Mouse (Mus musculus): ENCODE measurements at regions not wholly inside any gene's neighbourhood (a gene's known extent, or its start where the extent isn't known, plus 50 kb on each side); places are given as distances from the start of the nearest gene placed in this dataset.

DNA sequence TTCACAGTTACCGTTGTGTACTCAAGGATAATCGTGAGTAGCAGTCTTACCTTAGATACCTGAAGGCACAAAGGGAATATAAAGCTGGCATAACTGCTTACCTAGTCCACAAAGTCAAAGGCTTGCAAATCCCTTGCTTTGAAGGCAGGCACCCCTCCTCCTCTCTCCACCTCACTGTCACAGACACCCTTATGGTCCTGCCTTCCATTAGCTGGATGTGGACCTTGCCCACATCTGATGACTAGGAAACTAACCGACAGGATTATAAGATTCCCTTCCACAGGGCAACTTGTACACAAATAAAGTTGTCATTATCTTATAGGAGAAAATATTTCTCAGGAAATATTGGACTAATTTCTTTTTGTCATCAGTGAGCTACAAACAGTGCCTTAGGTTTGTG is 114.4 kb upstream of the Atp2b1 start:
- Histone ChIP-seq H3K9ac (replicated peaks) (no peak overlapping the region), H3K4me3 (replicated peaks) (no peak overlapping the region), H3K27me3 (replicated peaks) (no peaks in the 10 kb centered on the region), H3K4me2 (no peak overlapping the region), H3K4me1 (0 out of 2 replicates have a peak, but pooled peaks cover 4% of the 10 kb centered on the region), H3K27ac (replicated peaks) (no peak overlapping the region), H3K9me3 (replicated peaks) (no peaks in the 10 kb centered on the region), H3K36me3 (no peaks in the 10 kb centered on the region)
- 68% methylated on average over 3 of the region's 3 CpGs for WGBS
- ATAC-seq (ENCODE audit: low FRiP score) = no peak

DNA sequence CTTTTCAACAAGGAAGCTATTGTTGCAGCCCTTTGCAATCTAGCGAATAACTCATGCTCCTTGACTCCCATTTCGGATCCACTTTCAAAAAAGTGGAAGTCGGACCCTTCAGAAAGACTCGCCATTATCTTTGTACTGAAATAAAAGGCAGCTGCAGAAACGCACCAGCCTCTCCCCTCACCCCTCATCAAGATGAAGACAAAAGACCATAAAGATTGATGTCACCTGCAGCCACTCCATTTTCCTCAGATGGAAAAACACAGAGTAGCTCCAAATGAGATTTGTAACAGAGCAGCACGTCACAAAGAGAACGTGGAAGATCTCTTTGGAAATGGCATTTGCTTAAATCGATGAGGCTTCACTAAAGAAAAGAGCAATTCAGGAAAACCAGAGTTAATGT is 113.3 kb upstream of the Atp2b1 start:
- no peak overlapping the region for H3K9ac ChIP-seq (replicated peaks)

DNA sequence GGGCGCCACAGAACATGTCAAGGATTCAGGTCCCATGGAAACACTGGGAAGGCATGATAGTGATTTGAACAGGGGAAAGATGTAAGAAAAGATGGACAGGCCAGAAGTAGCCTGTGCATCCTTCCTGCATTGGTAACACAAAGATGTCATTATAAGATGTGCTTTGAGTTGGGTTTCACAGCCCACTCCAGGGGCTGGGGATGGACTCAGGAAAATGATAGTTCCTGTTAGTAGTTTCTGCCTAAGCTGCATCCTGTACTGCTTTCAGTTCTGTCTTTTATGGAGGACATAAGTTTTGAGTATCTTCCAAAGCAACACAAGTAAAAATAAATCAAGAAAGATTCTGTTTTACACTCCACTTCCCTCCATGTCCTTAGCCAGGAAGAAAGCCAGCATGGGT is 109.2 kb upstream of the Atp2b1 start:
- H3K9ac ChIP-seq (replicated peaks) = no peak overlapping the region
- H3K27ac ChIP-seq (replicated peaks) = no peak overlapping the region
- no peak overlapping the region for H3K4me2 ChIP-seq
- no peaks in the 10 kb centered on the region for H3K27me3 ChIP-seq (replicated peaks)
- no peaks in the 10 kb centered on the region for H3K9me3 ChIP-seq (replicated peaks)
- 100% methylated on average over 1 of the region's 1 CpGs for WGBS
- ATAC-seq (ENCODE audit: low FRiP score) = no peak
- 0 out of 2 replicates have a peak, but pooled peaks cover 4% of the 10 kb centered on the region for H3K4me1 ChIP-seq
- no peaks in the 10 kb centered on the region for H3K36me3 ChIP-seq
- no peak overlapping the region for H3K4me3 ChIP-seq (replicated peaks)

More for the DNA sequence above, 113.3 kb upstream of the Atp2b1 start:
- no peak overlapping the region for H3K4me3 ChIP-seq (replicated peaks)
- peak overlapping the region; percentile 30 for H3K4me2 ChIP-seq
- no peaks in the 10 kb centered on the region for H3K9me3 ChIP-seq (replicated peaks)
- 0 out of 2 replicates have a peak, but pooled peaks cover 4% of the 10 kb centered on the region for H3K4me1 ChIP-seq
- ATAC-seq (ENCODE audit: low FRiP score) = no peak
- 17% methylated on average over 8 of the region's 8 CpGs for WGBS
- H3K27ac ChIP-seq (replicated peaks) = no peak overlapping the region
- no peaks in the 10 kb centered on the region for H3K36me3 ChIP-seq
- H3K27me3 ChIP-seq (replicated peaks) = no peaks in the 10 kb centered on the region

DNA sequence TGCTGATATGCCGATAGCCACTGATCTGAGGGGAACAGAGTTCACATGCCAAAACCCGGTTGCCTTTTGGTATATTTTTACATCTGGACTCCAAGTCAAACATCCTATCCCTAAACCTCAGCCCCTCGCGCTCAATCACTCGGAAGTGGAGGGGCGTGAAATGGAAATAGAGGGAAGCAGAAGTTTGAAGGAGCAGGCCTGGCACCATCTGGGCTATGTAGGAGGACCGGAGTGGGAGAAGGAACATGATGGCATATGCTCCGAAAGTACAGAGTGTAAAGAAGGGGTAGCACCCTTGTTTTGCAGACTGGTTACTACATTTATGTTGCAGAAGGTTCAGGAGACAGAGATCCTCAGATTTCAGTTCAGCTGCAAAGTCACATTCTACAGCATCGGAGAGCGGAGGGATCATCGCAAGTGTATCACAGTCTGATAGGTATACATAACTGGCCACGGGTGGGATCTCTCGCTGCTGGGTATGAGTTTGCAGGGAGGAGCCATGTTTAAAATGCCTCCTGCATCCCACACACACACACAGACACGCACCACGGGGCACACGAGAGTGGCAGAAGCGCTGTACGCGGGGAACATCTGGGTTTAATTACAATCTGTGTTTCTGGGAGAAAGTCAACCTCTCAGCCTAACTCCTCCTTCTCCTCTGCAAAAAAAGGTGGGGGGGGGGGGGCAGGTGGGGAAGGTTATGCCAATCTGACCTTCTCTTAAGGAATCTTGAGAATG is 107.2 kb upstream of the Atp2b1 start:
- 84% methylated on average over 19 of the region's 19 CpGs for WGBS
- H3K27ac ChIP-seq (replicated peaks) = no peak overlapping the region
- no peak overlapping the region for H3K4me2 ChIP-seq
- no peaks in the 10 kb centered on the region for H3K36me3 ChIP-seq
- no peak overlapping the region for H3K9ac ChIP-seq (replicated peaks)
- no peak overlapping the region for H3K4me3 ChIP-seq (replicated peaks)
- ATAC-seq (ENCODE audit: low FRiP score) = no peak
- no peaks in the 10 kb centered on the region for H3K4me1 ChIP-seq
- no peaks in the 10 kb centered on the region for H3K9me3 ChIP-seq (replicated peaks)
- H3K27me3 ChIP-seq (replicated peaks) = no peaks in the 10 kb centered on the region

DNA sequence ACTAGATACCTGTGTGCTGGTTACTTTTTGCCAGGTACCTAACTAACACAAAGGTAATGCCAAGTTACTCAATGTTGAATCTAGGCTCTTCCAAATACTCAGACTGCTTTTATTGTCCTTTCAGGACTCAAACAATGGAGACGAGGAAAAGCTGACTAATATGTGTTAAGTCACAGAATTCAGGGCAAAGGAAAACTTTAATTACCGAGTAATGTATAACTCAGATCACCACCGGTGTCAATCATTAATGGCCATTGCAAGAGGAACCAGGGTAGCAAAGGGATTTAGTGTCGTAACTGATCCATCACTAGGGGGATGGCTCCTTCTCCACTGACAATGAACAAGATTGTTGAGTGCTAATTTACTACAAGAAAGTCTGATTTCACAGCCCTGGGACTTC is 105.6 kb upstream of the Atp2b1 start:
- Histone ChIP-seq H3K4me3 (replicated peaks) (no peak overlapping the region), H3K9me3 (replicated peaks) (no peaks in the 10 kb centered on the region), H3K4me2 (0 out of 2 replicates have a peak overlapping the region, but pooled peaks have one; percentile 11), H3K27me3 (replicated peaks) (no peaks in the 10 kb centered on the region), H3K27ac (replicated peaks) (no peak overlapping the region), H3K9ac (replicated peaks) (no peak overlapping the region), H3K36me3 (no peaks in the 10 kb centered on the region), H3K4me1 (no peaks in the 10 kb centered on the region)
- 18% methylated on average over 4 of the region's 4 CpGs for WGBS
- no peak for ATAC-seq (ENCODE audit: low FRiP score)

DNA sequence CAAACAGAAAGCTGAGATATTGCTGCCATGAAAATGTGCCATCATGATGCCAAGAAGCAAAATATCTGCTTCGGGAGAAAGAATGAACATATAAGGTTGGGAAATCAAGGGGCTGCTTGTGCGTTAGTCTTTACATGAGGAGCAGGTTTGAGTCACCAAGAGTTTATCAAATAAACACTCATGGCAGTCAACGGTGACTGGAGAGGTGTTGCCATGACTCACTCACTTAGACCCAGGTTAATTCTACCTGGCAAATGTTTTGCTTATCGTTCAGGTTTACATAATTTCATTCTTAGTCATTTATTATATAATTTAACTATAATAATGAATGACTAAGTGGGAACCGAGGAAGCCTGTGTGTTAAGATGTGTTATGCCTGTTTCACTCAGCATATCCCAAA is 85.2 kb upstream of the Atp2b1 start:
- 95% methylated on average over 5 of the region's 5 CpGs for WGBS
- Histone ChIP-seq H3K9ac (replicated peaks) (no peak overlapping the region), H3K4me1 (no peaks in the 10 kb centered on the region), H3K27me3 (replicated peaks) (no peaks in the 10 kb centered on the region), H3K4me2 (no peak overlapping the region), H3K36me3 (no peaks in the 10 kb centered on the region), H3K4me3 (replicated peaks) (no peak overlapping the region), H3K27ac (replicated peaks) (no peak overlapping the region), H3K9me3 (replicated peaks) (no peaks in the 10 kb centered on the region)
- no peak for ATAC-seq (ENCODE audit: low FRiP score)

DNA sequence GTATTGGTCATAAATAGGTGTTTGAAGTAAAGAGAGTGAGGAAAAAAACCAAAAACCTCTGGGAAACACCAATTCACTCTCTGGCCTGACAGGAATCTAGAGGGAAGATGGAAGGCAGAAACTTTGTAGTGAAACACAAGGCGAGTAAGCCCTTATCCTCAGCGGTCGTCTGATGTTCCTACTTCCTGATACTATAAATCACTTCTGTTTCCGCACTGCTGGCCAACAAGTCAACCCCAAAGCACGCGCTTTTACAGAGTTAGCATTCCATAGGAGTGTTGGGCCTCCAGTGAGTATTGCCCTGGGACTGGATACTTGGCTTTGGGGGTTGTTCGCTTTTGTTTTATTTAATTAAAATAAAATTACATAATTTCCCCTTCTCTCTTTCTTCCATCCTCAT is 82.7 kb upstream of the Atp2b1 start:
- no peaks in the 10 kb centered on the region for H3K9me3 ChIP-seq (replicated peaks)
- 61% methylated on average over 7 of the region's 7 CpGs for WGBS
- no peaks in the 10 kb centered on the region for H3K36me3 ChIP-seq
- no peak for ATAC-seq (ENCODE audit: low FRiP score)
- H3K4me2 ChIP-seq = no peak overlapping the region
- no peaks in the 10 kb centered on the region for H3K4me1 ChIP-seq
- H3K27ac ChIP-seq (replicated peaks) = no peak overlapping the region
- H3K4me3 ChIP-seq (replicated peaks) = no peak overlapping the region
- H3K27me3 ChIP-seq (replicated peaks) = no peaks in the 10 kb centered on the region
- no peak overlapping the region for H3K9ac ChIP-seq (replicated peaks)

DNA sequence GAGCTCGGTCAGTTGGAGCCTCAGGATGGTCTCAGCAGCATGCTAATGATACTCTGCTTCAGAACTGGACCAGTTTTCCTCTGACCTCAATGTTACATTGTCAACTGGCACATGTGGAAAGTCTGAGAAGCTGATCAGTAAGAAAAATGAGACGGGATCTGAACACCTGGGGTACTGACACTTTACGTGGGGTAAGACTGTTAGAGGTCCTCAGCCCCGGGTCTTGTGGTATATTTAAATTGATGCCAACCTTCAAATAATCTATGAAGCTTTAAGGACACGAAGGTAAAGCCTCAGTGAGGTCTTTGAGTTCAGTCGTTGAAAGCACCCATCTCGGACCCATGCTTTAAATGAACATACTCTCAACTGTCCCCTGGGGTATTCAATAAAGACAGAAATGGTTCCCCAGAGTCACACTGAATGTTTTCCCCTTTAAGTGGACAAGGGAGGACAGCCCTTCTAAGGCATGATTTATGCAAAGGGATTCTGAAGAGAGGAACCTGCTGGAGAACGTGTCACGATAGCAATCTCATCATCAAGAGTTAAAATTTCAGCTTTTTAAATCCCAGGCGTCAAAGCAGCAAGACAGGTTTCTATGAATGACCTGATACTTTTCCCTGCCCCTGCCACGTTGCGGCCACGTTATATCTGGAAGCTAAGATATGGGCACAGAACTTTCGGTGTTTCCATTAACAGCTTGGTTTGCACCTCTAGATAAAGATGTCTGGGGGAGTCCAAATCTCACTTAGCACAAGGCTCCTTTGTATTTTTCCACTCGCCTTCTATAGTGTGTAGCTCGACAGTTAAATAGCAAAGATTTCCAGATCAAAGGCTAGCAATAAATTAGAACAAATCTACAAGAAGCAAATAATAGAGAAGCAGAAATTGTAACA is 76.7 kb upstream of the Atp2b1 start:
- WGBS = 57% methylated on average over 16 of the region's 16 CpGs
- Histone ChIP-seq H3K9me3 (replicated peaks) (no peaks in the 10 kb centered on the region), H3K27me3 (replicated peaks) (no peaks in the 10 kb centered on the region), H3K36me3 (no peaks in the 10 kb centered on the region), H3K4me3 (replicated peaks) (no peak overlapping the region), H3K4me1 (no peaks in the 10 kb centered on the region), H3K4me2 (no peak overlapping the region), H3K27ac (replicated peaks) (no peak overlapping the region), H3K9ac (replicated peaks) (no peak overlapping the region)
- no peak for ATAC-seq (ENCODE audit: low FRiP score)

DNA sequence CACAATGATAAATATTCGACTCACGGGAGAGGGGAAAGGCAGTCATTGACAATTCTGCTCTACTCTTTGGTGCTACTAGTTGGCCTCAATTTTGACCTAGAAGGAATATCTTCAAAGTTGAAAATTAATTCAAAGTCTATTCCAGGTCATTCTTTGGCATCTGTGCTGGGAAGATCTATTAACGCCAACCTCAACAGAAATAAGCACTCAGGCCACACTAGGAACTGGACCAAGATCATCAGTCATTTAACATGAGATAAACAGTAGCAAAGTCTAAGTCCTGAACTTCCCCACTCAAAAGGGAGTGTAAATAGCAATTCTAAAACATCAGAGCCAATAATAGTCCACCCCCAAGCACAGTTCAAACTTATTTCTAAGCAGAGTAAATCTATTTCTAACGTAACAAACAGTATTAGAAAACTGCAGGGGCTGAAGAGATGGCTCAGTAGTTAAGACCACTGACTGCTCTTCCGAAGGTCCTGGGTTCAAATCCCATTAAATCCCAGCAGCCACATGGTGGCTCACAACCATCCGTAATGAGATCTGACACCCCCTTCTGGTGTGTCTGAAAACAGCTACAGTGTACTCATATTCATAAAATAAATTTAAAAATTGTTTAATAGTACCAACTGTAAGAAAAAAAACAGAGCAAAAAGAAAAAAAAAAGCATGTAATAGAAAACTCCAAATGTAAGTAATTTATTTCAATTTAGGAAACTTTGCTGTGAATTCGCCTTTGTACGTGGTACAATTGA is 75.1 kb upstream of the Atp2b1 start:
- no peaks in the 10 kb centered on the region for H3K4me1 ChIP-seq
- no peaks in the 10 kb centered on the region for H3K36me3 ChIP-seq
- H3K9ac ChIP-seq (replicated peaks) = no peak overlapping the region
- H3K27me3 ChIP-seq (replicated peaks) = no peaks in the 10 kb centered on the region
- no peak overlapping the region for H3K4me2 ChIP-seq
- H3K9me3 ChIP-seq (replicated peaks) = peaks cover 7% of the 10 kb centered on the region; the same call in 1 of the 2 replicates
- no peak overlapping the region for H3K27ac ChIP-seq (replicated peaks)
- H3K4me3 ChIP-seq (replicated peaks) = no peak overlapping the region
- WGBS = 95% methylated on average over 8 of the region's 8 CpGs
- ATAC-seq (ENCODE audit: low FRiP score) = no peak

DNA sequence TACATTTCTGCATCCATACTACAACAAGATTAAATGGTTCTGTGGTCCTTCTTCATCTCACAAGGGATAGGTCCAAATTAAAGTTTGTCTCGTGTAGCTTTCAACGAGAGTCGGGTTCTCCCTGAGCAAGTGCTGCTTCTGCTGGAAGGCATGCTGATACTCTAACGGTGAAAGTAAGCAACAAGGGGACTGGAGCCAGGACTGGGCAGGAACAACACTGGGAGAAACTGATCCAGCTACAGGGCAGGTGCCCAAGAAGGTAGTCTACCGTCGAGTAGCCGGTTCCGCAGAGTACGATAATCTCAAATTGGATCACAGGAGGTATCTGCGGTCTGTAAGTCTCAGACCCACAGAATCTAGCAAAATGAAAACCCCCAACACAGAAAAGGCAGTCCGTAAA is 74.2 kb upstream of the Atp2b1 start:
- Histone ChIP-seq H3K4me1 (no peaks in the 10 kb centered on the region), H3K9me3 (replicated peaks) (peaks cover 14% of the 10 kb centered on the region; the same call in 1 of the 2 replicates), H3K4me3 (replicated peaks) (no peak overlapping the region), H3K4me2 (no peak overlapping the region), H3K36me3 (no peaks in the 10 kb centered on the region), H3K9ac (replicated peaks) (no peak overlapping the region), H3K27me3 (replicated peaks) (no peaks in the 10 kb centered on the region), H3K27ac (replicated peaks) (no peak overlapping the region)
- 96% methylated on average over 11 of the region's 11 CpGs for WGBS
- no peak for ATAC-seq (ENCODE audit: low FRiP score)

DNA sequence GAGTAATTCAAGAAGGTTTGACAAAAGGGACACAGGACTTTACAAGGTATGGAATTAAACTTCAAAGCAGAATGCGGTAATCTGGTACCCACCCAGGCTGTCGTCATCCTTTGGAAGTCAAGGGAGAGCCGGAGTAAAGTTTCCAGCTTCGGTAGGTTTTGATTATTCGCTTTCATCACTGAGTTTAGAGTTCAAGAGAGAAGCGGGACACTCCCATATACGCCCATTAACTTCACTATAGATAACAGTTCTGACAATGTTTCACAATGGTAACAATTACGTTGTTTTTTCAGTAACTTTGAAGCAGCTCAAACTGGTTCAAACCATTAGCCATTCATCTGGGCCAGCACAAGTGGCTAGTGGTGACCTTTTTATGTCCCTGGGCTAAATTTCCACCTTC is 73.8 kb upstream of the Atp2b1 start:
- Histone ChIP-seq H3K4me3 (replicated peaks) (no peak overlapping the region), H3K4me2 (no peak overlapping the region), H3K27ac (replicated peaks) (no peak overlapping the region), H3K27me3 (replicated peaks) (no peaks in the 10 kb centered on the region), H3K9me3 (replicated peaks) (peaks cover 14% of the 10 kb centered on the region; the same call in 1 of the 2 replicates), H3K9ac (replicated peaks) (no peak overlapping the region), H3K4me1 (no peaks in the 10 kb centered on the region), H3K36me3 (no peaks in the 10 kb centered on the region)
- WGBS = 80% methylated on average over 8 of the region's 8 CpGs
- ATAC-seq (ENCODE audit: low FRiP score) = no peak

Data from neural tube, embryonic 15.5 days (tissue).